Mouse (Mus musculus) spleen, postnatal 36 days (tissue): ENCODE results near the gene Cpt1a.

Experiments used
- DNase-seq, 2 experiments: peaks; one replicate each; pipeline ENCODE4 v3.0.0; 2022; ENCODE audit warnings: low spot score in 2 of 2, mixed read lengths in 1 of 2

The Cpt1a gene

GRCm38 (mm10) chr19:3428057-3428830 is 106.1 kb downstream of the Cpt1a start:
- DNase-seq, result no peak

GRCm38 (mm10) chr19:3429156-3429816 is 107.2 kb downstream of the Cpt1a start:
- DNase-seq, result no peak

- no peak for DNase-seq
These were observed 108.9 kb downstream of the Cpt1a start for GRCm38 (mm10) chr19:3431066-3431465.

- no peak for DNase-seq
These were observed 109.8 kb downstream of the Cpt1a start for GRCm38 (mm10) chr19:3431969-3432368.

GRCm38 (mm10) chr19:3434124-3434523 is 112.0 kb downstream of the Cpt1a start:
- no peak for DNase-seq

- DNase-seq, result no peak
These were observed 112.5 kb downstream of the Cpt1a start for GRCm38 (mm10) chr19:3434641-3435040.
